Mouse (Mus musculus): Measurements from ENCODE around the gene Cadm1. TPM values are rescaled to one million over a fixed set of nuclear protein-coding genes. Genes with fewer than 3 reads are reported as not detected.

The Cadm1 gene
- polyA plus RNA-seq, 1 experiment from 2014 or later, result 105 TPM

DNA sequence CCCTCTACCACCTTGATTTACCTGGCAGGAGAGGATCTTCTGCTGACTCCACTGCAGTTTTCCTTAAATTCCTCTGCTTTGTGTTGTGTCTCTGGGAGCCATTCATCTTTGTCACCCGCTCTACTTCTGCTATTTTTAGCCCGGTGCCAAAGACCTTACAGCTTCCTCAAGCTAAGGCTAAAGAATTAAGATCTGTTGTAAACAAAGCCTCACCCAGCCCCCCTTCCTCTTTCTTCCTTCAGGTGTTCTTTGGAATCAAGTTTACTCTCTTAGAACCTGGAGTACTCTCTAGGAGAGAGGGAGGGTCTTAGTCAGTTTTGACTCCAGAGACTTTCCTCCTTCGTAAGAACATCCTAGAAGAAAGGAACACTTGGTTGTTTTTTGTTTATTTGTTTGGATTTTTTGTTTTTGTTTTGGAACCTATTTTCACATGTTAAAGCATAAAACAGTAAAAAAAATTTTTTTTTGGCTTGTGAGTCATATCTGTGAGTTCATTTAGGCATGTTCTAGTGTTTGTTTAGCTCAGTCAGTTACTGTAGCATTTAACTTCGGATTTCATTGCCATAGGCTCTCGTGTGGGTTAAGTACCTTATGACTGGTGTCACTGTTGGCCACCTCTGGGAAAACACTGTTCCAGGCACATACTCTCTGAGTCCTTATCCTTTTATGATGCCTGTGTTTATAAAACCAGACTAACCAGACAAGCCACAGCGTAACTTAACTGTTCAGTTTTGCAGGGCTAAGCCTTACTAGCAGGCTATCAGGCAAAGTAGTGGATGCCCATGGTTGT, 51.8 kb downstream of the Cadm1 start:
- H3K9ac ChIP-seq (ENCODE audit: low read length), result no peak overlapping the region
- H3K9me3 ChIP-seq (ENCODE audit: control insufficient read depth, low read length), result no peaks in the 10 kb centered on the region
- H3K4me2 ChIP-seq (ENCODE audit: low read depth, low read length, severe bottlenecking), result no peak overlapping the region
- DNase-seq (ENCODE audit: low spot score) (no peak), ATAC-seq (replicated peaks; ENCODE audit: low FRiP score) (no peak)
- no peak overlapping the region for H3K27ac ChIP-seq (ENCODE audit: low read depth, low read length)
- WGBS, result 86% methylated on average over 6 of the region's 6 CpGs
- no peaks in the 10 kb centered on the region for H3K27me3 ChIP-seq (ENCODE audit: control insufficient read depth, insufficient read depth, low read length)
- H3K36me3 ChIP-seq (ENCODE audit: control insufficient read depth, insufficient read depth, low read length), result no peaks in the 10 kb centered on the region
- no peak overlapping the region for H3K4me3 ChIP-seq (ENCODE audit: low read depth, low read length)
- H3K4me1 ChIP-seq (replicated peaks; ENCODE audit: control insufficient read depth, insufficient read depth, low read length), result peaks cover 2% of the 10 kb centered on the region; the same call in 1 of the 2 replicates

DNA sequence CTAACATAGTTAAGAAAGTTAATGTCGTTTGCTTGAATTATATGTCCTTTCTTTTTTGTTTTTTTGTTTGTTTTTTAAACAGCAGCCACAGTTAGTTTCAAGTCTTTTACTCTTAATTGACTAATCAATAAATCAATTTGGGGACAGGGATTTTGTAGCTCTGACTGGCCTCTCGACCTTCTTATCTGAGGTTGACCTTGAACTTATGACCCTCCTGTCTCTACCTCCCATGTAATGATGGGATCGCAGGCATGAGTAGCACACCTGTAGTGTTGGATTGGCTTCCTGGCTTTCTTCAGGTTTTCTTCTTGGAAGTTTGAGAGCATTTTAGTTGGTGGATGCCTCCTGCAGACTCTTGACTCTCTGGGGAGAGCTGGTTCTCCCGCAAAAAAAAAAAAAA, 53.3 kb downstream of the Cadm1 start:
- no peak overlapping the region for H3K4me2 ChIP-seq (ENCODE audit: low read depth, low read length, severe bottlenecking)
- no peak overlapping the region for H3K4me3 ChIP-seq (ENCODE audit: low read depth, low read length)
- no peak overlapping the region for H3K9ac ChIP-seq (ENCODE audit: low read length)
- H3K9me3 ChIP-seq (ENCODE audit: control insufficient read depth, low read length), result no peaks in the 10 kb centered on the region
- H3K36me3 ChIP-seq (ENCODE audit: control insufficient read depth, insufficient read depth, low read length), result no peaks in the 10 kb centered on the region
- peaks cover 2% of the 10 kb centered on the region; the same call in 1 of the 2 replicates for H3K4me1 ChIP-seq (replicated peaks; ENCODE audit: control insufficient read depth, insufficient read depth, low read length)
- 88% methylated on average over 4 of the region's 4 CpGs for WGBS
- no peak for ATAC-seq (replicated peaks; ENCODE audit: low FRiP score)
- no peaks in the 10 kb centered on the region for H3K27me3 ChIP-seq (ENCODE audit: control insufficient read depth, insufficient read depth, low read length)
- no peak for DNase-seq (ENCODE audit: low spot score)
- no peak overlapping the region for H3K27ac ChIP-seq (ENCODE audit: low read depth, low read length)

DNA sequence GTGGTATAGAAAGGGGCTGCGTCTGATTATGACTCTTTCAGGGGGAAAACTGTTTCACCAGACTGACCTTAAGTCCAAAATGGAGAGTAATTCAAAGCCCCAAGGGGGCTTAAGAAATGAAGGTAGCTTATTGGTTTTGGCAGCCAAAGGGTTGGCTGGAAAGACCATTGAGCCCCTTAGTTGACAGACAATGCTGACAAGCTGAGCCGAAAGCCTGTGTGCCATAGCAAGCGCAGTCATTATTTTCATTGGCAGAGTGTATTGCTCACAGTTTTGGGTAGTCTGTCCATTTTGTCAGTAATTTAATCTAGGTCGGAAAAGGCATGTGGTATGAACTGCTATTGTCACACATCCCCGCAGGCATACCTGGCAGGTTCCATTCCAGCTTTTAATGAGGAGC, 56.2 kb downstream of the Cadm1 start:
- no peak overlapping the region for H3K4me3 ChIP-seq (ENCODE audit: low read depth, low read length)
- no peak overlapping the region for H3K27ac ChIP-seq (ENCODE audit: low read depth, low read length)
- 47% methylated on average over 5 of the region's 5 CpGs for WGBS
- H3K4me1 ChIP-seq (replicated peaks; ENCODE audit: control insufficient read depth, insufficient read depth, low read length), result peaks cover 2% of the 10 kb centered on the region; the same call in 1 of the 2 replicates
- H3K9ac ChIP-seq (ENCODE audit: low read length), result no peak overlapping the region
- DNase-seq (ENCODE audit: low spot score) (no peak), ATAC-seq (replicated peaks; ENCODE audit: low FRiP score) (no peak)
- H3K9me3 ChIP-seq (ENCODE audit: control insufficient read depth, low read length), result no peaks in the 10 kb centered on the region
- no peaks in the 10 kb centered on the region for H3K27me3 ChIP-seq (ENCODE audit: control insufficient read depth, insufficient read depth, low read length)
- H3K4me2 ChIP-seq (ENCODE audit: low read depth, low read length, severe bottlenecking), result no peak overlapping the region
- H3K36me3 ChIP-seq (ENCODE audit: control insufficient read depth, insufficient read depth, low read length), result no peaks in the 10 kb centered on the region

DNA sequence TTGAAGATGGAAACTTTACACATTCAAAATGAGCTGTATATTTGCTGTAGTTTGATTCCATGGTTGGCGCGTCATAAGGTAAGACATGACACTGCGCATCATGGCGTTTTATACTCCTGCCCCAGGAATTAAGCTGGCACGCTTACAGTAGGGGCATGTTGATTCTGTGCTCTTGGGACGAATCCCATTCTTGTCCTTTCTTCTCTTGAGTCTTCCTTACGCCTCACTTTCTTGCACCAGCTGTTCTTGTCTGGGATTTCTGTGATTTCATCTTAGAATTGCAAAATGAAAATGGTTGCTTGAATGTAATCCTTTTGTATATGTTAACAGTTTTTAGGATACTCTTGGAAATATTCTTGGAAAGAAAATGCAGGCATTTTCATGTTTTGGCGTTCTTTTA, 56.9 kb downstream of the Cadm1 start:
- H3K36me3 ChIP-seq (ENCODE audit: control insufficient read depth, insufficient read depth, low read length), result no peaks in the 10 kb centered on the region
- 86% methylated on average over 8 of the region's 8 CpGs for WGBS
- H3K9ac ChIP-seq (ENCODE audit: low read length), result no peak overlapping the region
- ATAC-seq (replicated peaks; ENCODE audit: low FRiP score), result no peak
- H3K4me3 ChIP-seq (ENCODE audit: low read depth, low read length), result no peak overlapping the region
- no peaks in the 10 kb centered on the region for H3K9me3 ChIP-seq (ENCODE audit: control insufficient read depth, low read length)
- H3K4me1 ChIP-seq (replicated peaks; ENCODE audit: control insufficient read depth, insufficient read depth, low read length), result peaks cover 2% of the 10 kb centered on the region; the same call in 1 of the 2 replicates
- H3K4me2 ChIP-seq (ENCODE audit: low read depth, low read length, severe bottlenecking), result no peak overlapping the region
- H3K27me3 ChIP-seq (ENCODE audit: control insufficient read depth, insufficient read depth, low read length), result no peaks in the 10 kb centered on the region
- no peak overlapping the region for H3K27ac ChIP-seq (ENCODE audit: low read depth, low read length)
- no peak for DNase-seq (ENCODE audit: low spot score)

DNA sequence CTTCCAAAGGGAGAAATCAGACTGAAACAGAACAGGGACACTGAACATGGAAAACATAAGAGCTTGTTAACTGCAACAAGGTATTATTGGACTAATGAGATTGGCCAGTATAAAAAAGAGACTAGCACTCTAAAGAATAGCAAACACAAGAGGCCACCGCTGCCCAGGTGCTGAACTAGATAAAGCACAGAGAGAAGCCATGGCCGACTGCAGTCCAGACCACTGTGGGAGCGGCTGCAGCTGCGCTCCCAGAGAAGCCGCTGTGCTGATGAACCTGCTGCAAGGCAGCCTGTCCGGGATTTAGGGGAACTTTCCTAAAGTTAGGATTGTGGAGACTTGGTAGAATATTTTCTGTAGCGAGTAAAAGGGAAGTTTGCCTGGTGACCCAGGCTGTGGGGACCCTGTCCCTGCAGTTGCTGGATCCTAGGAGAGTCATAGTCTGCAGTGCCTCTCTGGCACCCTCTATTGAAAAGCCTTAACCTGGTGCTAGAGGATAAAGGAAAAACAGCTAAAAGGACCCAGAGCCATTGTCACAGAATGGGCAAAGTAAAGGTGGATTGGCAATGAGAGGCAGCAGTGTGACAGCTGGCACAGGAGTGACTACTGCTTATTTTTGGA, 57.7 kb downstream of the Cadm1 start:
- no peaks in the 10 kb centered on the region for H3K36me3 ChIP-seq (ENCODE audit: control insufficient read depth, insufficient read depth, low read length)
- peaks cover 2% of the 10 kb centered on the region; the same call in 1 of the 2 replicates for H3K4me1 ChIP-seq (replicated peaks; ENCODE audit: control insufficient read depth, insufficient read depth, low read length)
- no peak for ATAC-seq (replicated peaks; ENCODE audit: low FRiP score)
- H3K27me3 ChIP-seq (ENCODE audit: control insufficient read depth, insufficient read depth, low read length), result no peaks in the 10 kb centered on the region
- WGBS, result 48% methylated on average over 7 of the region's 7 CpGs
- no peak overlapping the region for H3K27ac ChIP-seq (ENCODE audit: low read depth, low read length)
- no peak for DNase-seq (ENCODE audit: low spot score)
- H3K4me2 ChIP-seq (ENCODE audit: low read depth, low read length, severe bottlenecking), result no peak overlapping the region
- no peaks in the 10 kb centered on the region for H3K9me3 ChIP-seq (ENCODE audit: control insufficient read depth, low read length)
- no peak overlapping the region for H3K4me3 ChIP-seq (ENCODE audit: low read depth, low read length)
- H3K9ac ChIP-seq (ENCODE audit: low read length), result no peak overlapping the region

DNA sequence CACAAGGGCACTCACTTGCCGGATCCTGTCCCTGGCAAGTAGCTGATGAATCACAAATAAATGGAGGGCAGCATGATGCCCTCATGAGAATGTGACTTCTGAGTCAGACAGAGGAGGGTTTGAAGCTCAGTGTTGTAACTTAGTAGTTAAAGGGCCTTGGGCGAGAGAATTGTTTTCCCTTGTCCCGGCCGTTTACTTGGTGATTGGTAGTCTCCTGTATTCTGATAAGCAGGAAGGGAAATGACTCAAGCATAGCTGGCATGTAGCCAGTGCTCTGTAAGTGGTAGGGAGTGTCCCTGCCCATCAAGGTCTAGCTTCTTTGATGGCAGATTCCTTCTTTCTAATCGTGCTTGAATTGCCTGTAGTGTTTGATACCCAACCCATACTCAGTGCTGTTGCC, 59.9 kb downstream of the Cadm1 start:
- no peak for ATAC-seq (replicated peaks; ENCODE audit: low FRiP score)
- no peak overlapping the region for H3K27ac ChIP-seq (ENCODE audit: low read depth, low read length)
- peaks cover under 1% of the 10 kb centered on the region; the same call in 1 of the 2 replicates for H3K4me1 ChIP-seq (replicated peaks; ENCODE audit: control insufficient read depth, insufficient read depth, low read length)
- no peak overlapping the region for H3K9ac ChIP-seq (ENCODE audit: low read length)
- H3K9me3 ChIP-seq (ENCODE audit: control insufficient read depth, low read length), result no peaks in the 10 kb centered on the region
- 89% methylated on average over 5 of the region's 5 CpGs for WGBS
- DNase-seq (ENCODE audit: low spot score), result no peak
- no peak overlapping the region for H3K4me2 ChIP-seq (ENCODE audit: low read depth, low read length, severe bottlenecking)
- no peaks in the 10 kb centered on the region for H3K36me3 ChIP-seq (ENCODE audit: control insufficient read depth, insufficient read depth, low read length)
- no peaks in the 10 kb centered on the region for H3K27me3 ChIP-seq (ENCODE audit: control insufficient read depth, insufficient read depth, low read length)
- H3K4me3 ChIP-seq (ENCODE audit: low read depth, low read length), result no peak overlapping the region

DNA sequence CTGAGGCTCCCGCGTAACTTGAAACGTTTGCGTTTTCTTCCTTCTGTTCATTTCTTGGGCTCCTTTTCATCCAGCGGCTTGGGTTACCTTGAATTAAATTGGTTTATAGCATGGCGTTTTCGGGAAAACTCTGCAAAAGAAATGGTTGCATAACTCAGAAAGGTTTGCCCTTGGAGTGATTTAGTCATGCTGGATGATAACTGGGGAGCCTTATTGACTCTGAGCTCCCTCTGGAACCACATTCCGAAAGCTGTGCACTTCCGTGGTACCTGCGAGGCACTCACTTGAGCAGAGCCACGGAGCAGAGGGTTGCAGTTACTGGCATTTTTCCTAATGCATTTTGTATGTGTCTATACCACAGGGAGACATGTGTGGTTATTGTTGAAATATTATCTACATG, 71.6 kb downstream of the Cadm1 start:
- Histone ChIP-seq H3K4me3 (ENCODE audit: low read depth, low read length) (no peak overlapping the region), H3K9me3 (ENCODE audit: control insufficient read depth, low read length) (no peaks in the 10 kb centered on the region), H3K4me1 (replicated peaks; ENCODE audit: control insufficient read depth, insufficient read depth, low read length) (no peaks in the 10 kb centered on the region), H3K36me3 (ENCODE audit: control insufficient read depth, insufficient read depth, low read length) (no peaks in the 10 kb centered on the region), H3K9ac (ENCODE audit: low read length) (no peak overlapping the region), H3K27ac (ENCODE audit: low read depth, low read length) (no peak overlapping the region), H3K4me2 (ENCODE audit: low read depth, low read length, severe bottlenecking) (no peak overlapping the region), H3K27me3 (ENCODE audit: control insufficient read depth, insufficient read depth, low read length) (no peaks in the 10 kb centered on the region)
- ATAC-seq (replicated peaks; ENCODE audit: low FRiP score), result no peak
- no peak for DNase-seq (ENCODE audit: low spot score)
- WGBS, result 80% methylated on average over 11 of the region's 11 CpGs

DNA sequence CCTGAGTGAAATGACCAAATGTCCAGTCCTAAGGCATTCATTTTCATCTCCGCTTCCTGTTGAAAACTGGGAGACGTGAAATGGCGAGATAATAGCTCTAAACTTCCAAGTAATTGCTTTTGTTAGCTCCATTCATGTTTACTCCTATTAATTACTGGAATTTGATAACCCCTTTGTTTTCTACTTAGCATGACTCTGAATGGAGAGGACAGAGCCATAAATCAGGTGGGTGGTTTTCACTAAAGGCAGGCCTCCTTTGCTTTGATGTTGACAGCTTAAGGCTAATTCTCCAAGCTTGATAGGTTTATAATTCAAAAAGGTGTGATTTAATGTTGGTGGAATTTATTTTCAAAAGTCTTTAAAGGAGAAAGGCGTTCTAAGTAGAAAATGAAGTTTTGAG, 74.0 kb downstream of the Cadm1 start:
- H3K36me3 ChIP-seq (ENCODE audit: control insufficient read depth, insufficient read depth, low read length), result no peaks in the 10 kb centered on the region
- no peak overlapping the region for H3K4me2 ChIP-seq (ENCODE audit: low read depth, low read length, severe bottlenecking)
- WGBS, result 30% methylated on average over 4 of the region's 4 CpGs
- ATAC-seq (replicated peaks; ENCODE audit: low FRiP score) (no peak), DNase-seq (ENCODE audit: low spot score) (no peak)
- H3K27ac ChIP-seq (ENCODE audit: low read depth, low read length), result no peak overlapping the region
- no peak overlapping the region for H3K4me3 ChIP-seq (ENCODE audit: low read depth, low read length)
- H3K27me3 ChIP-seq (ENCODE audit: control insufficient read depth, insufficient read depth, low read length), result no peaks in the 10 kb centered on the region
- H3K9me3 ChIP-seq (ENCODE audit: control insufficient read depth, low read length), result no peaks in the 10 kb centered on the region
- H3K4me1 ChIP-seq (replicated peaks; ENCODE audit: control insufficient read depth, insufficient read depth, low read length), result no peaks in the 10 kb centered on the region
- H3K9ac ChIP-seq (ENCODE audit: low read length), result no peak overlapping the region

DNA sequence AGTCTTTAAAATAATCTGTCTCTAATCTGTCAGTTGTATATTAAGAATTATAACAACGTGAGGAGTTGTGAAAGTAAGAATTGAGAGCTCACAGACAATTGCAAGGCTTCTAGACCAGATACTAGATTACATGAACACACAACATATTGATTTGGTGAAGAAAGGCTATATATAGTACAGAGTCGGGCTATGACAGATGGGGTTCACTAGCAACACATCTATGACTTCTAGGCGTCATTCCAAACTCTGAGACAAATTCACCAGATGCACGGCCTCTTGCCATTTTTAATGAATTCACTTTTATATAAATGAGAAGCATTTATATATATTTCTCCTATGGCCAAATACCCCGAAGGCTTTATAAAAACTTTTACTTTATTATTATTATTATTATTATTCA, 75.7 kb downstream of the Cadm1 start:
- Histone ChIP-seq H3K4me2 (ENCODE audit: low read depth, low read length, severe bottlenecking) (no peak overlapping the region), H3K27ac (ENCODE audit: low read depth, low read length) (no peak overlapping the region), H3K9me3 (ENCODE audit: control insufficient read depth, low read length) (no peaks in the 10 kb centered on the region), H3K4me1 (replicated peaks; ENCODE audit: control insufficient read depth, insufficient read depth, low read length) (no peaks in the 10 kb centered on the region), H3K9ac (ENCODE audit: low read length) (no peak overlapping the region), H3K27me3 (ENCODE audit: control insufficient read depth, insufficient read depth, low read length) (no peaks in the 10 kb centered on the region), H3K36me3 (ENCODE audit: control insufficient read depth, insufficient read depth, low read length) (no peaks in the 10 kb centered on the region), H3K4me3 (ENCODE audit: low read depth, low read length) (no peak overlapping the region)
- ATAC-seq (replicated peaks; ENCODE audit: low FRiP score), result no peak
- WGBS, result 89% methylated on average over 5 of the region's 5 CpGs
- DNase-seq (ENCODE audit: low spot score), result no peak

All from forebrain, embryonic 11.5 days (tissue).